ENCODE assay signal across 8 mouse cellular contexts in genomic region chr13:20471732-20472131, GRCm38 (mm10).
A peak's percentile ranks its signal among the peaks of the same experiment; 100 is the strongest.
DNase-seq lines count a peak whose midpoint lies in the region; ATAC-seq and TF ChIP-seq lines count a peak whose summit lies in the region.

No protein-coding gene starts in this region.

- H3K4me2 ChIP-seq in limb, embryonic 12.5 days, result 0 out of 2 replicates have a peak overlapping the region, but pooled peaks have one; percentile 10
- H3K4me2 ChIP-seq in neural tube, embryonic 11.5 days (ENCODE audit: low read depth), result peak overlapping the region; percentile 41

- intact Hi-C loops in gastrocnemius, adult 2 months (cut with DNase I), result loop anchor here (1.0 to 5.0 kb wide), 2 partner anchors 160 to 174 kb away; no protein-coding TSS in a partner anchor

- H3K36me3 ChIP-seq in limb, embryonic 12.5 days, result no peaks in the 10 kb centered on the region
- no peaks in the 10 kb centered on the region for H3K36me3 ChIP-seq in neural tube, embryonic 11.5 days (ENCODE audit: control insufficient read depth, insufficient read depth, low read length)

- no peak overlapping the region for H3K27ac ChIP-seq in gastrocnemius, adult 2 months
- no peak overlapping the region for H3K27ac ChIP-seq in limb, embryonic 12.5 days
- no peak overlapping the region for H3K27ac ChIP-seq in neural tube, embryonic 11.5 days (ENCODE audit: low read depth, low read length)

- 0 out of 2 replicates have a peak, but pooled peaks cover 8% of the 10 kb centered on the region for H3K27me3 ChIP-seq in limb, embryonic 12.5 days
- no peaks in the 10 kb centered on the region for H3K27me3 ChIP-seq in neural tube, embryonic 11.5 days (ENCODE audit: control insufficient read depth, insufficient read depth, low read length)

- H3K4me3 ChIP-seq in gastrocnemius, adult 2 months, result no peak overlapping the region
- no peak overlapping the region for H3K4me3 ChIP-seq in limb, embryonic 12.5 days (replicated peaks)
- 0 out of 2 replicates have a peak overlapping the region, but pooled peaks have one; percentile 9 for H3K4me3 ChIP-seq in neural tube, embryonic 11.5 days (ENCODE audit: low read depth, low read length)

- WGBS in limb, embryonic 12.5 days, result 9% methylated on average over 6 of the region's 6 CpGs
- WGBS in neural tube, embryonic 11.5 days, result 10% methylated on average over 6 of the region's 6 CpGs

- ATAC-seq in limb, embryonic 12.5 days (ENCODE audit: insufficient number of reproducible peaks, insufficient read depth, low FRiP score, low TSS enrichment, low read depth), result no peak
- peak; percentile 69; the same call in 1 of the 2 replicates for ATAC-seq in neural tube, embryonic 11.5 days (ENCODE audit: insufficient read depth, low FRiP score, low TSS enrichment)

- H3K4me1 ChIP-seq in limb, embryonic 12.5 days (replicated peaks), result no peaks in the 10 kb centered on the region
- H3K4me1 ChIP-seq in neural tube, embryonic 11.5 days (ENCODE audit: control insufficient read depth, insufficient read depth, low read length), result 0 out of 2 replicates have a peak, but pooled peaks cover 4% of the 10 kb centered on the region

- TF ChIP-seq CTCF in gastrocnemius, adult 2 months (IDR thresholded peaks at IDR 0.05), result peak; percentile 83

- no peaks in the 10 kb centered on the region for H3K9me3 ChIP-seq in limb, embryonic 12.5 days
- no peaks in the 10 kb centered on the region for H3K9me3 ChIP-seq in neural tube, embryonic 11.5 days (ENCODE audit: control insufficient read depth, low read length)

- peak; percentile 59 to 60 for DNase-seq in B cell, adult 2 months
- DNase-seq in R1 (ENCODE audit: low read depth, low spot score), result peak; percentile 60
- DNase-seq in cerebellum, postnatal 4 days (ENCODE audit: low spot score in 2 of 2), result peak; percentile 75 to 87
- peak; percentile 61 for DNase-seq in gastrocnemius, adult 2 months
- peak; percentile 48 for DNase-seq in kidney, adult 9 months
- peak; percentile 83 for DNase-seq in neural tube, embryonic 11.5 days (ENCODE audit: low spot score)
- DNase-seq in thymus, postnatal 25 days, result peak; percentile 60

- H3K9ac ChIP-seq in limb, embryonic 12.5 days (replicated peaks), result no peak overlapping the region
- H3K9ac ChIP-seq in neural tube, embryonic 11.5 days (ENCODE audit: low read length), result no peak overlapping the region
